Mouse (Mus musculus): Measurements from ENCODE around the gene Fmo6.

The Fmo6 gene

DNA sequence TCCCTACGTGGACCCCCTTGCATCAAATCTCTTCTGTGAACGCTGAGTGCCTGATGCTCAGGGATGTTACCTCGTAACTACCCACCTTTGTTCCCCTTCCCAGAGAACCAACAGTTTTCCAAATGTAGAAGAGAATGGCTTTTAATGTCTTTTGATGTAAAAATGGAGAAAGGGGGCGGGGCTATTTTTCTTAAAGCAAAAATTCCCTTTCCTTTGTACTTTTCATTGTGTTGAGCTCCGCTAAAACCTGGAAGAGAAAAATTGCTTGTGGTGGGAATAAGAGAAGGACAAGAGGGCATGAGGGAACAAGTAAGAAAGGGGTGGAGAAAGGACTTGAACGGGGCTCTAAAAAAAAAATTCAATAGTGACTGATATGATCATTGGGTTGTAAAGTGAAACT is at the start of gene Fmo6:
TSS of gene Fmo6 (minus strand) at position 101 of the 400 bp plus-strand sequence.
- DNase-seq (ENCODE audit: low spot score in 2 of 2), result no peak

GRCm38 (mm10) chr1:162986777-162987176 is 49.5 kb upstream of the Fmo6 start:
- no peak for DNase-seq (ENCODE audit: low spot score in 2 of 2)

DNA sequence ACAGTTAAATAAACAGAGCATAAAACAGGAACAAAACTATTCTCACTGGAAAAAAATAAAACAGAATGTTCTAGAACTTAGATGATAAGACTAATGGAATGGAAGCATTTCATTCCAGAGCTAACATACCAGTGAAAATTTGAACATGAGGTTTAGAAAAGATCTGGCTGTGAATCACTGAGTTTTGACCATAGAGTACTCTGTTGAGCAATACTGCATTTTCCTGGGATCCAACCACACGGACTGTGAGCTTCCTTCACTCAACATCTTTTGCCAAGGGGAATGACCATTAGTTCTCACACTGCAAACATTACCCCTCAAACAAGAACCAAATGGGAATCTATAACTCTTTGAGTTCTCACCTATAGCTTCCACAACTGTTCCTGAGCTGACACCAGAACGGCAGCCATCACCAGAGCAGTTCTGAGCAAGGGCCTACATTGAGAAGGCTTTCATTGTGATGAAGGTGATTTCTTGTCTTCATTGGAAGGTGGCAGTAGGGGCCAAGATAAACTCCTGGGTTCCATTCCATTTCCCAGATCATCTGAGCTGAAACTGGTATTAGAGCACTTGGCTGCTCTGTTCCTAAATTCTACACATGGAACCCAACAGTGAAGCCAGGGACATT is 48.9 kb upstream of the Fmo6 start:
- DNase-seq (ENCODE audit: low spot score in 2 of 2), result no peak

GRCm38 (mm10) chr1:162984428-162984827 is 47.1 kb upstream of the Fmo6 start, which contains the start of gene Fmo3:
Fmo3 (minus strand) TSS chr1:162984528.
- no peak for DNase-seq (ENCODE audit: low spot score in 2 of 2)

- no peak for DNase-seq (ENCODE audit: low spot score in 2 of 2)
Measured at GRCm38 (mm10) chr1:162963556-162963955, 26.2 kb upstream of the Fmo6 start.

GRCm38 (mm10) chr1:162957422-162957821 is 20.1 kb upstream of the Fmo6 start:
- no peak for DNase-seq (ENCODE audit: low spot score in 2 of 2)

- no peak for DNase-seq (ENCODE audit: low spot score in 2 of 2)
Measured at GRCm38 (mm10) chr1:162953079-162953478, 15.8 kb upstream of the Fmo6 start.

- DNase-seq (ENCODE audit: low spot score in 2 of 2), result no peak
Measured at GRCm38 (mm10) chr1:162949763-162950162, 12.4 kb upstream of the Fmo6 start.

GRCm38 (mm10) chr1:162947934-162948333 is 10.6 kb upstream of the Fmo6 start:
- DNase-seq (ENCODE audit: low spot score in 2 of 2), result no peak

DNA sequence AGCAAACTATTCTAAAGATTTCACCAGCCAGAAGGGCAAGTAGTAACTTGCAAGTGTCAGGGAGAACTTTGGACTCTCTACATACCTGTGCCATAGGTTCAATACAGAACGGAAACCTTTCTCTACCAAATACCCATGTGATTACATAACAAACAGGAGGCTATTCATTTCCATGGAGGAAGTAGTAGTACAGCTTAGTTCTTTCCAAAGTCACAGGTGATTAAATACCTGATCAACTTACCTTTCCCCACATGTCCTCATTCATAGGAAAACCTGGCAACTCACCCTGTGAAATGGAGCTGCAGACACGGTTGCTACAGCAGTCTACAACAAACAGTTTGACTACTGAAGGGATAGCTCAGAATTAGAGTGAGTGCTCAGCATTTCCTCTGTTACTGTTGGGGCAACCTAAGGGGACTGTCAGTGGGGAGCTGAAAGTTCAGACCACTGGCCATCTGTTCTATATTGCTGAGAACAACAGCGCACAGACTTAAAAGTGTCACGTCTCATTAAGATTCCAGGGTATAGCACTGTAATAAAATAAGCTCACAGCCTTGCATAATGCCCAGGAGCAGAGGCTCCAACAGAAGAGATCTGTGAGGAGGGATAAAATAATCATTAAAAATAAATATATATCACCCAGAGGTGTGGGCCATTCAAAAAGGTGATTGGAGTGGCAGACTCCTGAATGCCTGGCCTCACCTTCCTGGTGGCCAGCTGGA is 9.7 kb upstream of the Fmo6 start:
- DNase-seq (ENCODE audit: low spot score in 2 of 2), result no peak

DNA sequence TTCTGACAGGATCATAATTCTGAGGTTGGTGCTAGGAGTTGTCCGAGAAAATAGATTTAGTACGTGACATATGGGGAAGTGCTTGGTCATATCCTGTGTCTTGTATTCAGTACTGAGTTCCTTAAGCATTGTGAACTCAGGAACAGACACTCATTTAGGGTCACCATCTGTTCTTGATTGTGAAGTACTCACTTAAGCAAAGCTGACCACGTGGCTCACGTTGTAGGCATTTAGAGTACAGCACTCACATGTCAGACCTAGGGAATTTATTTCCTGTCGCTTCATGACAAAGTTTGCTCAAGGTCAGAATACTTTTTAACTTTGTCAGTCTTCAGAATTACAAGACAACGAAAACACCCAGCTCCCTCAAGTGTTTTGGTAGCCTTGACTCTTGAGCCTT is 6.4 kb upstream of the Fmo6 start:
- DNase-seq (ENCODE audit: low spot score in 2 of 2), result no peak

- DNase-seq (ENCODE audit: low spot score in 2 of 2), result no peak
Measured at GRCm38 (mm10) chr1:162938696-162939351, 1.5 kb upstream of the Fmo6 start.

DNA sequence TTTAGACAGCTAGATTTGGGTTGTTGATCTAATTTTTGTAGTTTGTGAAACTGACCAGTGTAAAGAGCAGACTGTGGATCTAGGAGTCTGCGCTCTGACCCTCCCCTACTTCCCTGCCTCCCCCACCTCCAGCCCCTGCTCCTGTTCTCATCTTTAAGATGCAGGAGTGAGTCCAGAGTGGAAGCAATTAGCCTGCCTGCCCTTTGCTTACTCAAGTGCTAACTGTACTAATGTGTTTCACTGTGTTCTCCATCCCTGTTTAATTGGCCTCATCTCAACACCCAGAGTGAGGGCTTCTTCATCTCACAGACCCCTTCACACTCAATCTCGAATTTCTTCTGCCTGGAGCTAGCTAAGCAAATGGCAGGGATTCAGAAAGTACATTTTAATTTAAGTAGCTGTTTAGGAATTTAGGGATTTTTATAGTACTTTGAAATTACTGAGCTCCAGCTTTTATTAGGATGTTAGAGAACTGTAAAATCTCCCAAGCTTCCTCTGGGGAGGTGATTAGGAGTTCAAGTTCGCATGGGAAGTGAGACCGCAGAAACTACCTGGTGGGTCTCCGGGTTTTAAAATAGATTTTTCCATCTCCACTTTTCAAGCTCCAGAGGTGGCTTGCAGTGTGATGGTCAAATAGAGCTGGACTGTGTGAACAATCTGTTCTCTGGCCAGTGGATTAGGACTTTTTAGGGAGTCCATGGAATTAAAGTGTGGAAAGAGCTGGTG is 818 bp upstream of the Fmo6 start:
- DNase-seq (ENCODE audit: low spot score in 2 of 2), result no peak

DNA sequence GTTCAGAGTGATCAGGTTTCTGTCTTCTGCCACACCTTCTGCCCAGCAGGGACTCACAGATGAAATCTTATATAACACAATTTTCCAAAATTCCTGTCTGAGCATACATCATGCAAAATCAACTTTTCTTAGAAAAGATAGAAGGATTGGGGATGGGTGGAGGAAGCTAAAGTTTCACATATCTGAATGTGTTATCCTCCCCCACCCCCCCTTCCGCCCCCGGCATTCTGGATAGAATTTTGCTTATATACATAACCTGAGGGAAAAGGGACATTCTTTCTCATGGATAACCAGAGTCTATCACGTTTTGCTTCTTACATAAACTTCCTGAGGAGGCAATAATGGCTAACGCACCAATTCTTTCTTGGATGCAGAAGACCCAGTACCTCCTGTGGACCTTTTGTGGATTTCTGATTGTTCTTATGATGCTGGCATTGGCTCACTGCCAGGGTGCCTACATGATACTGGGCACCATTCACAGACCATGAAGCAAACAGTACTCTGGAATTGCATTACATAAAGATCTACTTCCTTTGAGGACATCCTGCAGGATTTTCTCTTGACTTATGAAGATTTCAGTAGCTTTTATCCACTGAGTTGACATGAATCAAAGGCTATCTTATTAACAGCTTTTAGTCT is 2.8 kb downstream of the Fmo6 start:
- DNase-seq (ENCODE audit: low spot score in 2 of 2), result no peak

DNA sequence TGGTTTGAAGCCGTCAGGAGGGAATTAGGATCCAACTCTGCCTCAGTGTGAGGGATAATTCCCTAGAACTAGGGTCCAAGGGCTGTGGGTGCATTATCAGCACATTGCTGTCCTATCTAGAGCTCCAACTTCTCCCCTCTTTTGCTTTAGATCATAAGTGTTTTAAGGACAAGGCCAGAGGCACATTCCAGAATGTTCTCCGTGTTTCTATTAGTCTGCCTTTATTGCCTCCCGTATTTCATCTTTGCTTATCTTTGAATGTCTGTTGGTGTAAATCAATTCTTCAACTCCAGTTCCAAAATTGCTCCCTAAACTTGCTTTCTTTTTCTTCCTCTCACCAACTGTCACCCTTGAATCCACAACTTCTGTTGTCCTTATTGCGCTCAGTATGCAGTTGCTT is 4.9 kb downstream of the Fmo6 start:
- DNase-seq (ENCODE audit: low spot score in 2 of 2), result no peak

DNA sequence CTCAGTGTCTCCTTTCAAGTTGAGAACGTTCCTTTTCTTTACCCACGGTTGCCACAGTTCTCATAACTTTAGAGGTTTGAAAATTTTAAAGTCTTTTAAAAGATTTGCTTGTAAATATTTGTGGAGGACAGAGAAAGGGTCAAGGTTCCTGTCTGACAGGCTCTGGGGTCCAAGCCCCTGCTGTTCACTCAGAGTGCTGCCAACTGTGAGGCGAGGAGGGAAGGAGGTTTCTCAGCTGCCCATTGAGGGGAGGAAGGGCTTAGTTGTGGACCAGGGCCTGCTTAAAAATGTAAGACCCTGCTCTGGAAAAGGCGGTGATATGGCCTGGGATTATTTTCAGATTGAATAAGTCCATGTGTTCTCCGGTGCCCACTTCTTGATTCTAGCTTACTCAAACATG is 5.4 kb downstream of the Fmo6 start:
- no peak for DNase-seq (ENCODE audit: low spot score in 2 of 2)

DNA sequence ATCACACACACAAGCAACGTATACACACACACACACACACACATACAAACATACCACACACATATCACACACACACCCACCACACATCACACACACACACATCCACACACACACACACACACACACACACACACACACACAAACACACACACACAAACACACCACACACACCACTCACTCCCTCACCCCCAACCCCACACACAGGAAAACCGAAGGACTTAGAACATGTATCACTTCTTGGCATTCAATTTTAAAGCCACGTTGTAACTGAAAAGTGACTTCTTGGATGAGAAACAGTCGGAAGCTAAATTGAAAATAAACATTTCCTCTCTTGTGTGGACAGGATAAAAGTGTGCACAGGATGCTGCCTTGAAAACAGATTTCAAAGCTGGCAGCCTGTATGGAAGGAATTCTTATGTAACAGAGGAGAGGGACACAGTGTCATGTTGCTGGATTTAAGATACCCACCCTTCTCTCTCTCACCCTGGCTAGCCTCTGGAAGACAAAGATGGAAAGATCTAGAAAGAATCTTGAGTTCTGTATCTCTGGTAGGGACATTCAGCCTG is 5.9 kb downstream of the Fmo6 start:
- DNase-seq (ENCODE audit: low spot score in 2 of 2), result no peak

- DNase-seq (ENCODE audit: low spot score in 2 of 2), result no peak
Measured at GRCm38 (mm10) chr1:162930631-162931030, 6.7 kb downstream of the Fmo6 start.

- DNase-seq (ENCODE audit: low spot score in 2 of 2), result no peak
Measured at GRCm38 (mm10) chr1:162929146-162929545, 8.2 kb downstream of the Fmo6 start.

- no peak for DNase-seq (ENCODE audit: low spot score in 2 of 2)
Measured at GRCm38 (mm10) chr1:162925121-162925520, 12.2 kb downstream of the Fmo6 start.

- DNase-seq (ENCODE audit: low spot score in 2 of 2), result no peak
Measured at GRCm38 (mm10) chr1:162916661-162917060, 20.7 kb downstream of the Fmo6 start.
